Mouse (Mus musculus) lung, postnatal 0 days (tissue): ENCODE data around the gene Dnaaf5. TPM values are rescaled to one million over a fixed set of nuclear protein-coding genes. Genes with fewer than 3 reads are reported as not detected.
A peak's percentile ranks its signal among the peaks of the same experiment; 100 is the strongest.

Experiments
- ATAC-seq: fragments of 200-750 bp; cut with Nextera tagmentation; 2 replicates; pipeline ENCODE4 v1.8.0; 2017; ENCODE audit warnings: moderate library complexity
- DNase-seq: peaks from one replicate; pipeline ENCODE4 v3.0.0-alpha.2; 2016; ENCODE audit warnings: low spot score
- H3K27ac ChIP-seq: fragments of 300-500 bp; sonication (generic); 2 replicates; pipeline ENCODE4 v1.5.1; 2014; ENCODE audit warnings: antibody characterized with exemption, mild to moderate bottlenecking, low read length, mixed read lengths
- H3K27me3 ChIP-seq: fragments of 300-500 bp; sonication (generic); replicated peaks from 2 replicates; pipeline ENCODE4 v1.6.1; 2014; ENCODE audit warnings: low read length, mixed read lengths; ENCODE audit not compliant: insufficient read depth
- H3K36me3 ChIP-seq: fragments of 300-500 bp; sonication (generic); 2 replicates; pipeline ENCODE4 v1.6.1; 2014; ENCODE audit warnings: low read length, mixed read lengths; ENCODE audit not compliant: insufficient read depth
- H3K4me1 ChIP-seq: fragments of 300-500 bp; sonication (generic); 2 replicates; pipeline ENCODE4 v1.6.1; 2014; ENCODE audit warnings: antibody characterized with exemption, low read depth, low read length, mixed read lengths; ENCODE audit not compliant: insufficient read depth
- H3K4me2 ChIP-seq: fragments of 300-500 bp; sonication (generic); replicated peaks from 2 replicates; pipeline ENCODE4 v1.6.1; 2014; ENCODE audit warnings: low read depth, mild to moderate bottlenecking, low read length, moderate library complexity, mixed read lengths
- H3K4me3 ChIP-seq: fragments of 300-500 bp; sonication (generic); 2 replicates; pipeline ENCODE4 v1.5.1; 2014; ENCODE audit warnings: low read depth, low read length
- H3K9ac ChIP-seq: fragments of 300-500 bp; sonication (generic); replicated peaks from 2 replicates; pipeline ENCODE4 v1.6.1; 2014; ENCODE audit warnings: low read depth, mild to moderate bottlenecking
- H3K9me3 ChIP-seq: fragments of 300-500 bp; sonication (generic); 2 replicates; pipeline ENCODE4 v1.6.1; 2016; ENCODE audit warnings: low read length, mixed read lengths
- CTCF ChIP-seq: IDR thresholded peaks from 2 replicates; pipeline ENCODE4 v1.5.1; 2016; ENCODE audit warnings: antibody characterized with exemption, mild to moderate bottlenecking
- EP300 ChIP-seq: IDR thresholded peaks from 2 replicates; pipeline ENCODE4 v1.6.1; 2016; ENCODE audit warnings: antibody characterized with exemption, mild to moderate bottlenecking, control low read depth
- whole genome bisulfite sequencing: fragments of 180-500 bp; shearing (Covaris S2); extraction: QIAGEN DNeasy Blood & Tissue Kit; methylation state at CpG from one replicate; pipeline ENCODE4 v1.1.7; 2014; 5-methylcytosine and 5-hydroxymethylcytosine counted together
- polyA plus RNA-seq: library from polyadenylated mRNA; unstranded; fragments of >200 nt; fragmentation: Nextera tagmentation; extraction: Ambion mirVana; gene quantifications from 2 replicates; pipeline ENCODE4 v1.2.1, GENCODE M21; 2015

The Dnaaf5 gene
- polyA plus RNA-seq, 1 experiment from 2014 or later = 2.8 TPM

DNA sequence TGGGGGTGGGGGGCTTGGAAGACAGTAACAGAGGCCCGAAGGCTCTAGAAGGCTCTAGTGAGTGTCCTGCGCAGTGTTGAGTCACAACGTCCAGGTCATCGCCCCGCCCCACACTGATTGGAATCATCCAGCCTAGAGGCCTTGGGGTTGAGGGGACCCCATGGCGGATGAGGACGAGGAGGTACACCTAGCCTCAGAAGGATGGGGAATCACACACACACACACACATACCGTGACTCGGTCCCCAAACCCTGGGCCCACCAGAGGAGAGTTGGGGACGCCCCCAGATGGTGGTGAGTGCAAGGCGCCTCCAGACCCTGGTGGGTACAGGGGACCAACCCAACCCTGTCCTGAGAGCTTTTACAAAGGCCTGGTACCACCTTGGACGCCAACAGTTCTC lies 20.9 kb upstream of the Dnaaf5 start:
- Histone ChIP-seq H3K4me2 (peak overlapping the region; percentile 95), H3K4me1 (no peaks in the 10 kb centered on the region), H3K4me3 (peak overlapping the region; percentile 53), H3K27me3 (no peaks in the 10 kb centered on the region), H3K9ac (peak overlapping the region; percentile 29; the same call in 1 of the 2 replicates), H3K27ac (no peak overlapping the region), H3K36me3 (no peaks in the 10 kb centered on the region), H3K9me3 (no peaks in the 10 kb centered on the region)
- peak; percentile 55 for ATAC-seq
- WGBS = 10% methylated on average over 11 of the region's 12 CpGs
- no peak for TF ChIP-seq EP300
- no peak for TF ChIP-seq CTCF
- no peak for DNase-seq

DNA sequence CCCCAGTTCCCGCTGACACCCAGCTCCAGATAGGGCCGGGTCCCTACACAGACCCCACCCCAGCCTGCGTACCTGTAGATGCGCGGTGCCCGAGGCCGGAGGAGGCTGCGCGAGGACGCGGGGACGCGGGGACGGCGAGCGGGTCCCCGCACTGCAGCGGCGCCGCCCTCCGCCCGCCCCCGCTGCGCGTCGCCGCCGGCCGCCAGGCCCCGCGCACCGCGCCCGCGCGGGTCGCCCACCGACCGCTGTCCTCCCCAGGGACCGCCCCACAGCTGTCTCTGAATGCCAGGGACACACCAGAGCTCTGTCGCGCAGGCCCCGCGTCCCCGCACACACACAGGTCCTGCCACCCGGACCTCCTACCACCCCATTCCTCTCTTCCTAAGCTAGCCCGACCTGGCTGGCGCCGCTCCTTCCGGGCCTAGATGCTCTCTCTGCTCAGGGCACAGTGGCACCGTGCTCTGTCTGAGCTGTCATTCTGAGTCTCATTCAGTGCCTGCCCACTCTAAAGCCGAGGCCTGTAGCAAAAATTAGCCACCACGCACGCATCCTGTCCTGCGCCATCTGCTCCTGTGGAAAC lies 20.4 kb upstream of the Dnaaf5 start:
- H3K4me3 ChIP-seq = peak overlapping the region; percentile 53
- no peak for DNase-seq
- H3K27ac ChIP-seq = no peak overlapping the region
- H3K9ac ChIP-seq = peak overlapping the region; percentile 29
- TF ChIP-seq CTCF = no peak
- no peak for TF ChIP-seq EP300
- H3K4me2 ChIP-seq = peak overlapping the region; percentile 95
- 6% methylated on average over 29 of the region's 55 CpGs for WGBS
- H3K36me3 ChIP-seq = no peaks in the 10 kb centered on the region
- ATAC-seq = peak; percentile 68
- H3K27me3 ChIP-seq = no peaks in the 10 kb centered on the region
- no peaks in the 10 kb centered on the region for H3K4me1 ChIP-seq
- no peaks in the 10 kb centered on the region for H3K9me3 ChIP-seq

DNA sequence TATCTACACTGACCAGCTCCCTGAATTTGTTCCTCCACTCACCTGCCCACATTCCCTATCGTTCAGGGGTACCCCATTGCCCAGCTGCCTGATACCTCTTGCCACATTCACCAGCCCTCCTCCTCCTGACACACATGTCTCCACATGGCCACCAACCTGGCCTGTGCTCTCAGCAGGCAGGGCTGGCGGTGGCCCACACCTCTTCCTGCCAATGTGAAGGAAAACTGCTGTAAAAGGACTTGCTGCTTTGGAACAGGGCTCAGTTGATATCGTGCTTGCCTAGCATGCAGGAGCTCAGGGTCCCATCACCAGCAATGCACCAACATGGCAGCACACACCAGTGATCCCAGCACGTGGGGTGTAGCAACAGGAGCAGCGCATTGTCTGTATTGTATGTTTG lies 19.7 kb upstream of the Dnaaf5 start:
- H3K4me3 ChIP-seq = no peak overlapping the region
- no peak overlapping the region for H3K4me2 ChIP-seq
- no peak for ATAC-seq
- H3K27me3 ChIP-seq = no peaks in the 10 kb centered on the region
- no peak for DNase-seq
- TF ChIP-seq CTCF = no peak
- TF ChIP-seq EP300 = no peak
- no peaks in the 10 kb centered on the region for H3K9me3 ChIP-seq
- 86% methylated on average over 5 of the region's 5 CpGs for WGBS
- H3K9ac ChIP-seq = no peak overlapping the region
- no peaks in the 10 kb centered on the region for H3K4me1 ChIP-seq
- no peak overlapping the region for H3K27ac ChIP-seq
- H3K36me3 ChIP-seq = no peaks in the 10 kb centered on the region

DNA sequence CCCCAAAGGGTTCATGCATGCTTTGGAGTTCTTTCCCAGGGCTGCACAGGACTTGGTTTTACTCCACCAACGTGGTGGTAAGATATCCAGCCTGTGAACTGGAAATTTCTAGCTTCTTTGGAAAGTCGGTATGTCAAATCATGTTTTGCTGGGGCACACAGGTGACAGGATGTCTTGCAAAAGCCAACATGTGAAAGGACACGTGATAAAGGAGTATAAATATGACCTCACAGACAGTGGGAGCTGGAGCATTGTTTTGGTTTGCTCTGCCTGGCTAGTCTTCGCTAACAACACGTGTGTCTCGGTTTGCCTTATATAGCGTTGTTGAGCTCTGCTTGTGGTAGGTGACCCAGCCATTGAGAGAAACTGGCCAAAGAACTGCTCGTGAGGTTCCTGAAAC lies 15.5 kb upstream of the Dnaaf5 start:
- DNase-seq = no peak
- H3K4me1 ChIP-seq = no peaks in the 10 kb centered on the region
- no peaks in the 10 kb centered on the region for H3K27me3 ChIP-seq
- no peak overlapping the region for H3K9ac ChIP-seq
- H3K4me2 ChIP-seq = no peak overlapping the region
- no peak for TF ChIP-seq CTCF
- TF ChIP-seq EP300 = no peak
- H3K36me3 ChIP-seq = no peaks in the 10 kb centered on the region
- no peak overlapping the region for H3K27ac ChIP-seq
- 72% methylated on average over 8 of the region's 8 CpGs for WGBS
- no peaks in the 10 kb centered on the region for H3K9me3 ChIP-seq
- no peak for ATAC-seq
- H3K4me3 ChIP-seq = no peak overlapping the region

DNA sequence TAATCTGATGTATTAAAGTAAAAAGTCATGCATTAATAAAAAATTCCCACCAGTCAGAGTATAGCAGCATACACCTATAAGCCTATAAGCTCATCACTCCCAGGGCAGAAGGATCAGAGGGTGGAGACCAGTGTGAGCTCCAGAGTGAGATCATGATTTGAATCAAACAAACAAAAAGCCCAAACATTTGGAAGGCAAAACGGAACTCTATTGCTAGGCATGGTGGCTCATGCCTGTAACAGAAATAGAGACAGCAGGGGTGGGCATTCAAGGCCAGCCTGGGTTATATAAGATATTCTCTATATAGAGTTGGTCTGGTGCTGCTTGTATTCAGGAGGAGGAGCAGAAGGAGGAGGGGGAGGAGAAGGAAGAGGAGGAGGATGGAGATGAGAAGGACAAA lies 13.7 kb upstream of the Dnaaf5 start:
- Histone ChIP-seq H3K9ac (no peak overlapping the region), H3K4me2 (no peak overlapping the region), H3K4me3 (no peak overlapping the region), H3K27ac (no peak overlapping the region), H3K4me1 (no peaks in the 10 kb centered on the region), H3K36me3 (no peaks in the 10 kb centered on the region), H3K27me3 (no peaks in the 10 kb centered on the region), H3K9me3 (no peaks in the 10 kb centered on the region)
- TF ChIP-seq EP300 (no peak), CTCF (no peak)
- no peak for ATAC-seq
- DNase-seq = no peak
- WGBS = 45% methylated on average over 1 of the region's 1 CpGs

DNA sequence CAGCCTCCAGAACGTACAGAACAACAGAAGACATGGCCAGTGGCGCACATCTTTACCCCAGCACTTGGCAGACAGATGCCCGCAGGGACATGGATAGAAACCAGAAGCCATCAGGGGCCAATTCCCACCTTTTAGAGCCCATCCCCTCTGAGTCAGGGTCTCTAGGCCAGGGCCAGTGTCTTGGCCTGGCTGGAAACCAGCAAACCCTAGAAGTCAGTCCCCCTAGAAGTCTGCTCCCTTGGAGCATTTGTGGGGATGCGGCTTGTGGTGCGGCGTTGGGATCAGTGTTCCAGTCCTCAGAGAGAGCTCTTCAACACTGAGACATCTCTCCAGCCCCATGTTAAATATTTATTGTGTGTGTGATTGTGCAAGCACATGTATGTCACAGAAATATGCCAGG lies 12.8 kb upstream of the Dnaaf5 start:
- TF ChIP-seq EP300 (no peak), CTCF (no peak)
- Histone ChIP-seq H3K9me3 (no peaks in the 10 kb centered on the region), H3K9ac (no peak overlapping the region), H3K4me3 (no peak overlapping the region), H3K27ac (no peak overlapping the region), H3K27me3 (no peaks in the 10 kb centered on the region), H3K4me2 (no peak overlapping the region), H3K4me1 (no peaks in the 10 kb centered on the region), H3K36me3 (no peaks in the 10 kb centered on the region)
- DNase-seq = no peak
- 77% methylated on average over 6 of the region's 6 CpGs for WGBS
- ATAC-seq = no peak
